Mouse (Mus musculus): ENCODE data around the gene Dck.

DNA sequence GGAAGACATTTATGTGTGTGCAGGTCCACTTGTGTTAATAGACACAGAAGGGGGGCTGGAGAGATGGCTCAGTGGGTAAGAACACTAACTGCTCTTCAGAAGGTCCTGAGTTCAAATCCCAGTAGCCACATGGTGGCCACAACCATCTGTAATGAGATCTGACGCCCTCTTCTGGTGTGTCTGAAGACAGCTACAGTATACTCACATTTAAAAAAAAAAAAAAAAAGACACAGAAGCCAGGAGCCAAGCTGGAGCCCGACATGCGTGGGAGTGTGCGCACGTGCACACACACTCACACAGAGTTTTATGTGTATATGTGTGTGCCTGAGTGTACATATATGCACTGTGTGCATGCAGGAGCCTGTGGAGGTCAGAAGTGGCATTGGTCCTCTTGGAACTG is 2.2 kb upstream of the Dck start:
- TF ChIP-seq E2F4 (IDR thresholded peaks at IDR 0.05; ENCODE audit: insufficient read depth) (no peak), USF1 (IDR thresholded peaks at IDR 0.05; ENCODE audit: low read depth) (no peak), POLR2A (IDR thresholded peaks at IDR 0.05; ENCODE audit: insufficient read length, low read depth) (no peak), MYOG (IDR thresholded peaks at IDR 0.05; ENCODE audit: control insufficient read depth in 1 of 3, insufficient read depth in 1 of 3, insufficient read length in 2 of 3, low read depth in 2 of 3) (no peak), MAX (IDR thresholded peaks at IDR 0.05; ENCODE audit: low read depth) (no peak), SRF (IDR thresholded peaks at IDR 0.05; ENCODE audit: control insufficient read depth, insufficient read length, low read depth) (no peak), TCF3 (IDR thresholded peaks at IDR 0.05; ENCODE audit: insufficient read length, low read depth) (no peak), MYOD1 (IDR thresholded peaks at IDR 0.05; ENCODE audit: control insufficient read depth in 1 of 3, insufficient read length in 2 of 3, low read depth in 2 of 3) (no peak)
